Mouse (Mus musculus) liver, adult 2 months (tissue): Measurements from ENCODE around the gene Plekhb2. TPM values are rescaled to one million over a fixed set of nuclear protein-coding genes. Genes with fewer than 3 reads are reported as not detected.

Source experiments
- DNase-seq: peaks from one replicate; pipeline ENCODE4 v3.0.0-alpha.2; 2011; ENCODE audit warnings: low read depth, low spot score; ENCODE audit errors: extremely low read depth
- H3K27ac ChIP-seq: fragments of 200-500 bp; replicated peaks from 2 replicates; pipeline ENCODE4 v1.5.1; 2012; ENCODE audit warnings: low read depth, mild to moderate bottlenecking, control low read depth, inconsistent platforms, low read length; ENCODE audit not compliant: insufficient read depth
- H3K27me3 ChIP-seq: fragments of 200-500 bp; 2 replicates; pipeline ENCODE4 v1.6.1; 2012; ENCODE audit warnings: mild to moderate bottlenecking, moderate library complexity, low read length, inconsistent platforms; ENCODE audit not compliant: control insufficient read depth, insufficient read depth
- H3K36me3 ChIP-seq: fragments of 200-500 bp; 2 replicates; pipeline ENCODE4 v1.6.1; 2012; ENCODE audit warnings: low read length, inconsistent platforms; ENCODE audit not compliant: control insufficient read depth, insufficient read depth
- H3K4me1 ChIP-seq: fragments of 200-500 bp; 2 replicates; pipeline ENCODE4 v1.6.1; 2011; ENCODE audit warnings: low read length; ENCODE audit not compliant: control insufficient read depth, insufficient read depth
- H3K4me3 ChIP-seq: fragments of 200-500 bp; 2 replicates; pipeline ENCODE4 v1.5.1; 2011; ENCODE audit warnings: low read depth, mild to moderate bottlenecking, control low read depth, low read length, moderate library complexity; ENCODE audit not compliant: insufficient read depth
- H3K79me2 ChIP-seq: fragments of 200-500 bp; 2 replicates; pipeline ENCODE4 v1.6.1; 2012; ENCODE audit warnings: inconsistent platforms, mild to moderate bottlenecking, low read length, moderate library complexity; ENCODE audit not compliant: control insufficient read depth, insufficient read depth
- H3K9ac ChIP-seq: fragments of 200-500 bp; 2 replicates; pipeline ENCODE4 v1.6.1; 2012; ENCODE audit warnings: low read depth, mild to moderate bottlenecking, control low read depth, inconsistent platforms, low read length
- CTCF ChIP-seq: fragments of 200-500 bp; IDR thresholded peaks from 2 replicates; pipeline ENCODE4 v1.5.1; 2011; ENCODE audit warnings: low read depth, low read length, control low read depth
- POLR2A ChIP-seq: fragments of 200-500 bp; IDR thresholded peaks from 2 replicates; pipeline ENCODE4 v1.6.1; 2011; ENCODE audit warnings: low read length, control low read depth; ENCODE audit not compliant: insufficient read depth; ENCODE audit errors: extremely low read depth
- WGBS: fragments of 180-500 bp; shearing (Covaris S2); methylation state at CpG from one replicate; pipeline ENCODE4 v1.1.7; 2018; 5-methylcytosine and 5-hydroxymethylcytosine counted together
- polyA plus RNA-seq: library from polyadenylated mRNA; depleted of rRNA; stranded (reverse); fragments of >200 nt; gene quantifications from 2 replicates; pipeline ENCODE4 v1.2.3, GENCODE M21; 2012
- total RNA-seq: library from RNA; depleted of rRNA; stranded (reverse); fragments of >200 nt; gene quantifications from 2 replicates; pipeline ENCODE4 v1.2.3, GENCODE M21; 2014

Gene Plekhb2
- total and polyA plus RNA-seq, 2 experiments, result 10.6 to 14.5 TPM

- peaks cover 5% of the 10 kb centered on the region; the same call in 1 of the 2 replicates for H3K4me1 ChIP-seq
- H3K9ac ChIP-seq, result no peak overlapping the region
- H3K36me3 ChIP-seq, result no peaks in the 10 kb centered on the region
- H3K27ac ChIP-seq, result no peak overlapping the region
- no peak for TF ChIP-seq CTCF
- no peak for TF ChIP-seq POLR2A
- WGBS, result 59% methylated on average over 12 of the region's 12 CpGs
- no peaks in the 10 kb centered on the region for H3K79me2 ChIP-seq
- DNase-seq, result no peak
- H3K27me3 ChIP-seq, result no peaks in the 10 kb centered on the region
- H3K4me3 ChIP-seq, result no peak overlapping the region
Measured at GRCm38 (mm10) chr1:34855056-34855739, 5.4 kb downstream of the Plekhb2 start.

GRCm38 (mm10) chr1:34858671-34859070, 8.9 kb downstream of the Plekhb2 start:
- DNase-seq, result no peak
- Histone ChIP-seq H3K27me3 (no peaks in the 10 kb centered on the region), H3K79me2 (no peaks in the 10 kb centered on the region), H3K27ac (no peak overlapping the region), H3K36me3 (no peaks in the 10 kb centered on the region; the same call in 1 of the 2 replicates), H3K4me1 (peaks cover 2% of the 10 kb centered on the region; the same call in 1 of the 2 replicates), H3K9ac (no peak overlapping the region), H3K4me3 (no peak overlapping the region)
- WGBS, result 72% methylated on average over 5 of the region's 5 CpGs
- TF ChIP-seq CTCF, result no peak
- TF ChIP-seq POLR2A, result no peak

GRCm38 (mm10) chr1:34859761-34860160, 10.0 kb downstream of the Plekhb2 start:
- no peaks in the 10 kb centered on the region for H3K27me3 ChIP-seq
- peaks cover 2% of the 10 kb centered on the region; the same call in 1 of the 2 replicates for H3K4me1 ChIP-seq
- no peak overlapping the region for H3K27ac ChIP-seq
- H3K4me3 ChIP-seq, result no peak overlapping the region
- no peak for TF ChIP-seq POLR2A
- no peak for TF ChIP-seq CTCF
- H3K36me3 ChIP-seq, result no peaks in the 10 kb centered on the region; the same call in 1 of the 2 replicates
- WGBS, result 79% methylated on average over 3 of the region's 3 CpGs
- DNase-seq, result no peak
- no peaks in the 10 kb centered on the region for H3K79me2 ChIP-seq
- no peak overlapping the region for H3K9ac ChIP-seq

GRCm38 (mm10) chr1:34860205-34860604, 10.4 kb downstream of the Plekhb2 start:
- Histone ChIP-seq H3K27ac (no peak overlapping the region), H3K4me3 (no peak overlapping the region), H3K9ac (no peak overlapping the region), H3K4me1 (peaks cover 2% of the 10 kb centered on the region; the same call in 1 of the 2 replicates), H3K79me2 (no peaks in the 10 kb centered on the region), H3K36me3 (no peaks in the 10 kb centered on the region; the same call in 1 of the 2 replicates), H3K27me3 (no peaks in the 10 kb centered on the region)
- TF ChIP-seq POLR2A, result no peak
- no peak for TF ChIP-seq CTCF
- DNase-seq, result no peak
- 90% methylated on average over 7 of the region's 7 CpGs for WGBS

GRCm38 (mm10) chr1:34862877-34863276, 13.1 kb downstream of the Plekhb2 start:
- no peaks in the 10 kb centered on the region; the same call in 1 of the 2 replicates for H3K36me3 ChIP-seq
- no peaks in the 10 kb centered on the region for H3K4me1 ChIP-seq
- whole genome bisulfite sequencing, result 91% methylated on average over 13 of the region's 13 CpGs
- H3K9ac ChIP-seq, result no peak overlapping the region
- no peak for TF ChIP-seq CTCF
- no peak for TF ChIP-seq POLR2A
- no peaks in the 10 kb centered on the region for H3K27me3 ChIP-seq
- no peaks in the 10 kb centered on the region for H3K79me2 ChIP-seq
- no peak overlapping the region for H3K4me3 ChIP-seq
- no peak for DNase-seq
- H3K27ac ChIP-seq, result no peak overlapping the region

GRCm38 (mm10) chr1:34863323-34863722, 13.5 kb downstream of the Plekhb2 start:
- H3K4me3 ChIP-seq, result no peak overlapping the region
- no peaks in the 10 kb centered on the region for H3K4me1 ChIP-seq
- H3K79me2 ChIP-seq, result no peaks in the 10 kb centered on the region
- TF ChIP-seq POLR2A, result no peak
- TF ChIP-seq CTCF, result no peak
- WGBS, result 94% methylated on average over 7 of the region's 7 CpGs
- H3K9ac ChIP-seq, result no peak overlapping the region
- H3K27ac ChIP-seq, result no peak overlapping the region
- H3K27me3 ChIP-seq, result no peaks in the 10 kb centered on the region
- H3K36me3 ChIP-seq, result no peaks in the 10 kb centered on the region; the same call in 1 of the 2 replicates
- no peak for DNase-seq
